Mouse (Mus musculus) thymus, postnatal 36 days (tissue): Measurements from ENCODE around the gene Arhgap45.

Experiments used
- DNase-seq, 2 experiments: peaks; one replicate each; pipeline ENCODE4 v3.0.0; 2022; ENCODE audit warnings: mixed read lengths in 2 of 2

Gene Arhgap45

DNA sequence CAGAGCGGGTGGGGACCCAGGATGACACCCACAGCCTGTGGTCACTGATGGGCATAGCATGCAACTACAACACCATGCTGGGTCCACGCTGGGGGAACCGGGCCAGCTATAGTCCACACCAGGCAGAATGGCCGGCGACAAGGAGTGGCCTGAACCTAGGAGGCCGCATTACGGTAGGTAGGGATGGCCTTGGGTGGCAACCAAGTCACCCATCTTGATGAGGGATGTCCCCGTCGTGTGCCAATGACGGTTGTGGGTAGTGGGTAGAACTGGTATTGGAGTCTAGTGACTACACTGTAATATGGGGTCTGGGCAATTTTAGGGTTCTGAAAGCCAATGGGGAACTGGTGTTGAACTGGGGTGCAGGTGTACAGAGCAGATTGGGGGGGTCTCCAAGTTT lies 478 bp downstream of the Arhgap45 start:
- no peak for DNase-seq

DNA sequence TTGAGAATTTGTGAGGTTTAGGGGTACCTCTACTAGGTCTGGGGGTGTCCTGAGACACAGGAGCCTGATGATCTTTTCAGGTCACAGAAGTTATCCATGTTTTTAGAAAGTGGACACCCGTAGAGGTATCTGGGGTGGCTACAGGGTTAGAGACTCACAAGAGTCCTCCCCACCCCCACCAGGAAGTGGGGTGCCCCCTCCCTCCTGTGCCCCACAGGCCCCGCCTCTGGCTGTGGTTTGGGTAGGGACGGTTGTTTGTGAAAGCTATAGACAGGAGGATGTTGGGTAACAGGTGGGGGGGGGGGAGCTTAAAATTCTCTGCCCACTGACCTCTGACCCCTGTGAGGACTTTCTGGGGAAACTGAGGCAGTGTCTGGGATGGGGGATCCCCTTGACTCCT lies 908 bp downstream of the Arhgap45 start:
- peak; percentile 96 to 98 for DNase-seq

DNA sequence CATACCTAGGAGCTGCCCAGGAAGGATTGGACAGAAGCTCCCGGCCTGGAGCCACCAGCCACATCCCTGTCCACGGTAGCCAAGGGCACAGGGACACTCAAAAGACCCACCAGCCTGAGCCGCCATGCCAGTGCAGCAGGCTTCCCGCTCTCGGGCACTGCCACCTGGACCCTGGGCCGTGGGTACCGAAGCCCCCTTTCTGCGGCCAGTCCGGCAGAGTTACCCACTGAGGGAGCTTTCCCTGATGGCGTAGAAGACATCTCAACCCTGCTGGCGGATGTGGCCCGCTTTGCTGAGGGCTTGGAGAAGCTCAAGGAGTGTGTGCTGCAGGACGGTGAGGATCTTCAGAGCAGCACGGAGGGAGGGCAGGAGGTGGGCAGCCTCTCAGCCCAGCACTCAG lies 1.3 kb downstream of the Arhgap45 start:
- peak; percentile 71 to 76 for DNase-seq

- DNase-seq: peak; percentile 72
Measured at GRCm38 (mm10) chr10:80018739-80019297, 2.4 kb downstream of the Arhgap45 start.

- DNase-seq: peak in 1 of 2 experiments; percentile 54
Measured at GRCm38 (mm10) chr10:80019471-80020131, 3.1 kb downstream of the Arhgap45 start.

DNA sequence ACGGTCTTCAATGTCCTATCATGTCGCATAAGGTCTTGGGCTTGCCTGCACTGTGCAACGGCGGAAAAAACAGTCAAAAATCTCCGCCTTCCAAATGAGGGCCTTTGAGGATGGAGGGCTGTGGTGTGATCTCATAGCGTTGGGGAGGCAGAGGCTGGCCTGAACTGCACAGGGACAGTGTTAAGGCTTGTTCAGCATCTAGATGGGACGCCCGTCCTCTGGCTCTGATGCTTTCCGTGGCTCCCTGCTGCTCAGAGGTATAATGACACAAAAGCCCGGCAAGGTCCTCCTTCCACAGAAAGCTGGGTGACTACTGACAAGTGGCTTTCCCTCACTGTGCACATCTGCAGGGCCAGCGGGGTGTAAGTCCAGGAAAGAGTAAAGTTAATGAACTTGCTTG lies 3.7 kb downstream of the Arhgap45 start:
- DNase-seq: no peak

DNA sequence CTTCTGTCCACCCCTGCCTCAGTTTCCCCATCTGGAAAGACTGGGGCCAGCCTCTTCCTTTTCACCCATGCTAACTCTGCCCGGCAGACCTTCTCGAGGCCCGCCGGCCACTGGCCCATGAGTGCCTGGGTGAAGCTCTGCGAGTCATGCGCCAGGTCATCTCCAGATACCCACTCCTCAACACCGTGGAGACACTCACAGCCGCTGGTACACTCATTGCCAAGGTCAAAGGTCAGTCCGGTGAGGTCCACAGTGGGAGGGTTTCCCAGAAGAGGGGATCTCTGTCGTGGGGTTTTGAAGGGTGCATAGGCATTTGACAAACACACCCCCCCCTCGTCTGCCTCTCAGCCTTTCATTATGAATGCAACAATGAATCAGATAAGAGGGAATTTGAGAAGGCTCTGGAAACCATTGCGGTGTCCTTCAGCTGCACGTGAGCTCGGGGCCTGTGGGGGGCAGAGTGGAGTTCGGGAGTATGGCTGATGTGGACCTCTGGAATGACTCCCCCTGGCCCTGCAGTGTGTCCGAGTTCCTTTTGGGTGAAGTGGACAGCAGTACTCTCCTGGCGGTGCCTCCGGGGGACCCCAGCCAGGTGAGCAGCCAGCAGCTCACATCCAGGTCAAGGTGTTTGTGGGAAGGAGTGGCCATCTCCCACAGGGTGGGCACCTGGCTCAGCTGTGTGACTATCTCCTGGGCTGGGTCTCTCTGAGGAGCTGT lies 4.3 kb downstream of the Arhgap45 start:
- DNase-seq: peak in 1 of 2 experiments; percentile 45

DNA sequence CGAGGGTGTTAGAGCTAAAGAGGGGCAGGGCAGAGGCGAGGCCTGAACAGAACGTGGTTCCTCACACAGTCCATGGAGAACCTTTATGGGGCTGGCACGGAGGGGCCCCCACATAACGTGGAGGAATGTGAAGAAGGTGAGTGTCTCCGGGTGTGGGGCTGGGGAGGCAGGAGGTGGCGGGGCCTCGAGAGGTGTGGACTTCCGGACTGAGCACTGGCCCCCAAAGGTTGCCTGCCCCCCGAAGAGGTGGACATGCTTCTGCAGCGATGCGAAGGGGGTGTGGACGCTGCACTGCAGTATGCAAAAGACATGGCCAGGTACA lies 4.8 kb downstream of the Arhgap45 start:
- peak in 1 of 2 experiments; percentile 40 for DNase-seq

DNA sequence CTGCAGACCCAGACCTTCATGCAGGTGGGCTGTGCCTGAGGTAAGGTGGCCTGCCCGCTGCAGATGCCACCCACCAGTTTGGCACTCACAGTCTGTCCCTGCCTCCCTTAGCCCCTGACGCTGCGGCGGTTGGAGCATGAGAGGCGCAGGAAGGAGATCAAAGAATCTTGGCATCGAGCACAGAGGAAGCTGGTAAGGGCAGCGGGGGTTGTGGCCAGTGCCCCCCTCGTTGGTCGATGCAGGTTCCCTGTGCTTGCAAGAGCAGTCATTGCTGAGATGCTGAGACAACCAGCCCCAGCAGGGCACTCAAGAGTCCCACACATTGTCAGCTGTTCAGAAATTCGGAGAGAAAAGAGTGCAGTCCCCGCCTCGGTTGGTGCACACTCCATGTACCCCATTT lies 5.7 kb downstream of the Arhgap45 start:
- DNase-seq: peak; percentile 56 to 77

- peak in 1 of 2 experiments; percentile 55 for DNase-seq
Measured at GRCm38 (mm10) chr10:80022806-80023205, 6.4 kb downstream of the Arhgap45 start.

GRCm38 (mm10) chr10:80023758-80024157 lies 7.3 kb downstream of the Arhgap45 start:
- no peak for DNase-seq

- DNase-seq: peak; percentile 77 to 86
Measured at GRCm38 (mm10) chr10:80024229-80025043, 8.0 kb downstream of the Arhgap45 start.

- DNase-seq: peak in 1 of 2 experiments; percentile 66
Measured at GRCm38 (mm10) chr10:80025044-80025347, 8.5 kb downstream of the Arhgap45 start.

DNA sequence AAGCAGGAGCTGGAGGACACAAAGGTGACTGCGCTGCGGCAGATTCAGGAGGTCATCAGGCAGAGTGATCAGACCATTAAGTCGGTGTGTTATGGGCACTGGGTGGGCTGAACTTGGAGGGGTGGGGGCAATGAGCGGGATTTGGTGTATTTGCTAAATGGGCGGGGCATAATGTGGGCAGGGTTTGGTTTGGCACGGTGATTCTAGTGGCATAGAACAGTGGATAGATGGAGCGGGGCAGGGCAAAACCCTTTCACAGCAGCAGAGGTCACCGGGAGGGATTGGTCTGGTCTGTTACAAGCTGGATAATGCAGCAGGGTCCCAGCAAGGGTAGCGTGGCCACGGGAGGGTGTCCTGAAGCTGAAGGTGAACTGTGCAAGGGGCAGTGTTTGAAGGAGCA lies 9.0 kb downstream of the Arhgap45 start:
- peak in 1 of 2 experiments; percentile 34 for DNase-seq

GRCm38 (mm10) chr10:80025889-80026288 lies 9.4 kb downstream of the Arhgap45 start:
- DNase-seq: peak in 1 of 2 experiments; percentile 69

DNA sequence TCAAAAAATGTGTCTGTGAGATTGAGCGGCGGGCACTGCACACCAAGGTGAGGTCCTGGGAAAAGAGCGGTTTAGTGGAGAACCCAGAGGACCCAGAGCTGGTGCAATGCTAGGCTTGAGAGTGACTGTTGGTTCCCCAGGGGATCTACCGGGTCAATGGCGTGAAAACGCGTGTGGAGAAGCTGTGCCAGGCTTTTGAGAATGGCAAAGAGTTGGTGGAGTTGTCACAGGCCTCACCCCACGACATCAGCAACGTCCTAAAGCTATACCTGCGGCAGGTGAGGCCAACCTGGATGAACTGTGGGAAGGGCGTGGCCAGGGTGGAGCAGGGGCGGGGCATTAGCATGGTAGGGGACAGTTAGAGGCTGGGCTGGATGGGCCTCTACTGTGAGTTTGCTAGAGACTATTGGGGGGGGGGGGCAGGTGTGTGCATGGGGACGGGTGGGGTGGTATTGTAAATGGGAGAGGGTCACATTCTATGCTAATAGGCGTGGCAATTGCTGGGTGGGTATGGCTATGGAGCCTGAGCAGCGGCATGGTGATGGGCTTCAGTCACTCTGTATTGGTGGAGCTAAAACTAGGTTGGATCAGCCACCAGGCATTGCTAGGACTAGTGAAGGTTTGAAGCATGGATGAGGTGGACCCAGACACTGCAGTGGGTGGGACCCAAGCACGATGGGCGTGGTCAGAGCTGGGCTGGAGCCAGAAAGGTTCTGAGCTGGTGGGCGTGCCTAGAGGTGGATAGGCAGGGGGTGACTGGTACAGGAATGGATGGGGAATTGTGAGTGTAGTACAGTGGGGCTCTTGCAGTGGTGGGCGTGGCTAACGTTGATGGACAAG lies 11.4 kb downstream of the Arhgap45 start:
- DNase-seq: peak in 1 of 2 experiments; percentile 53

GRCm38 (mm10) chr10:80028521-80028846 lies 12.0 kb downstream of the Arhgap45 start:
- no peak for DNase-seq

DNA sequence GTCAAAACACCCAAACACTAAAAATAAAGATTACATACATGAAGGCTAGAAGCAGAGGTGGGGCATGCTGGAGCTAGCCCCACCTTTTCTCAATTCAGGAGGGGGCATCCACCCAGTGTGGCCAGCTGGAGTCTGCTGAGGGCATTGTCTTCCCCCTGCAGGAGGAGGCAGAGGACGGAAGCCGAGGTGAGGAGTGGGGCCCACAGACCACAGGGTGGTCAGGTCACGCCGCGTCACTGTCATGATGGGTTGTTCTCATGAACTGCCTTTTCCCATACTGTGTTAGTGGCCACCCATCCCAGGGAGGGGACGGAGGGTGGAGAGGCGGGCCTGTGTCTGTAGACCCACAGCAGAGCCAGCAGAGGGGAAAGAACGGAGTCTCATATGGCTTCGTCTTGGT lies 13.7 kb downstream of the Arhgap45 start:
- DNase-seq: peak in 1 of 2 experiments; percentile 31

DNA sequence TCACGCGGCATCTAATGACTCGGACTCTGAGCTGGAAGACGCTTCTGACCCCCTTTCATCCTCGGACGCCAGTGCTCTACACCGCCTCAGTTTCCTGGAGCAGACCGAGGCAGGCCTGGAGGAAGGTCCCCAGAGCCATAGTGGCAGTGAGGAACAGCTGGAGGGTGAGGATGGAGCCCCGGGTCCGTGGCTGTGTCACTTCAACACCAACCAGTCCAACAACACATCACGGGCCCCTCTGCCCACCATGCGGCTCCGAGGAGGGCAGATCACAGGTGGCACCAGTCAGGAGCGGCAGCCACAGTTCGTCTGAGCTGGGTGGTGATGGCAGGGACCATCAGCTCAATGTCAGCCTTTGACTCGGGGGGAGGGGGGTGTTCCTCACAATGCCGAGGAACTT lies 14.3 kb downstream of the Arhgap45 start:
- DNase-seq: peak in 1 of 2 experiments; percentile 26

- peak in 1 of 2 experiments; percentile 34 for DNase-seq
Measured at GRCm38 (mm10) chr10:80032799-80033480, 16.5 kb downstream of the Arhgap45 start.

DNA sequence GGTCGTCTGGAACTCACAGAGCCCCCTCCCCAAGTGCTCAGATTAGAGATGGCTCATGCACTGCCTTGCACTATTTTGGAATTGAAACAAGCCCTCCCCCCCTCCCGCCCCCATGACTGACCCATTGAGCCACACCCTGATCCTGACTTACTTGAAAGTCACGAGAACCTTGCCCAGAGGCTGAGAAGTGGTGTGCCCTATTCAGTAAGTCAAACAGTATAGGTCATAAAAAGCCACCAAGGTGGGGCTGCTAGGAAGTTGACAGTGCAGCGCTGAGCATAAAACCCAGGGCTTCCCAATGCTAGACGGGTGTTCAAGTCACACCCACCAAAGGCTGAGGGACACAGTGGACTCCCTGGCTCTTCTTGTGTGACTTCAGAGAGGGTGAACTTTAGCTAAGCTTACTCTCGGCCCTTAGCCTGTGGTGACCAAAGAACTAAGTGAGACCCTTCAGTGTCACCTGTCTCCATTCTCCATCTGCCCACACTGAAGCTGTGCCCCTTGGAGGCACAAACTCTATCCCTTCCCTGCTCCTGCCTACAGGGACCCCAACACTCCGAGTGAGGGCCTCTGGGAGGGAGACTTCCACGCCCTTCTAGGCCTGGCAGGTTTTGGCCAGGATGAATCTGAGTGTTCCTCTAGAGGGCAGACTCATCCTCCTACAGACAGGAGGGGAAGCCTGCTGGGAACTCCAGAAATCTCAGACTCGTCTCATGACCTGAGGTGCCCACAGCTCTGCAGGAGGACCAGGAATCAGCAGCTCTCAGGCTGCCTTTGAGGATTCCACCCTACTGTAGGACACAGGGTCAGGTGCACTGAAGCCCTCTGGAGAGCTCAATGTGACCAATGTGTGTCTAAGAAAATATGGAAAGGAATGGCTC lies 17.3 kb downstream of the Arhgap45 start:
- DNase-seq: peak in 1 of 2 experiments; percentile 50
